Mouse (Mus musculus) lung, postnatal 0 days (tissue): ENCODE measurements around the gene Rarres2.

Experiments used
- CTCF ChIP-seq: IDR thresholded peaks from 2 replicates; pipeline ENCODE4 v1.5.1; 2016; ENCODE audit warnings: antibody characterized with exemption, mild to moderate bottlenecking
- EP300 ChIP-seq: IDR thresholded peaks from 2 replicates; pipeline ENCODE4 v1.6.1; 2016; ENCODE audit warnings: antibody characterized with exemption, mild to moderate bottlenecking, control low read depth

GRCm38 (mm10) chr6:48602080-48602741 lies 29.6 kb upstream of the Rarres2 start:
- TF ChIP-seq CTCF (no peak), EP300 (no peak)
